Mouse (Mus musculus) intestine, embryonic 14.5 days (tissue): ENCODE results near the gene Casp9. TPM values are rescaled to one million over a fixed set of nuclear protein-coding genes. Genes with fewer than 3 reads are reported as not detected.
A peak's percentile ranks its signal among the peaks of the same experiment; 100 is the strongest.

Source experiments
- ATAC-seq: fragments of 200-750 bp; cut with Nextera tagmentation; replicated peaks from 2 replicates; pipeline ENCODE4 v1.8.0; 2017; ENCODE audit warnings: low read depth, moderate number of reproducible peaks, moderate TSS enrichment, moderate library complexity; ENCODE audit not compliant: low FRiP score, low TSS enrichment
- DNase-seq: peaks from one replicate; pipeline ENCODE4 v3.0.0-alpha.2; 2018; ENCODE audit warnings: low spot score
- H3K27ac ChIP-seq: fragments of 300-500 bp; sonication (generic); 2 replicates; pipeline ENCODE4 v1.5.1; 2014; ENCODE audit warnings: low read depth, mild to moderate bottlenecking, control low read depth
- H3K27me3 ChIP-seq: fragments of 300-500 bp; sonication (generic); replicated peaks from 2 replicates; pipeline ENCODE4 v1.6.1; 2014; ENCODE audit warnings: low read length, control low read depth; ENCODE audit not compliant: control insufficient read depth, insufficient read depth
- H3K36me3 ChIP-seq: fragments of 300-500 bp; sonication (generic); 2 replicates; pipeline ENCODE4 v1.6.1; 2014; ENCODE audit warnings: low read length, control low read depth; ENCODE audit not compliant: control insufficient read depth, insufficient read depth
- H3K4me1 ChIP-seq: fragments of 300-500 bp; sonication (generic); replicated peaks from 2 replicates; pipeline ENCODE4 v1.6.1; 2014; ENCODE audit warnings: low read length, control low read depth, mixed read lengths; ENCODE audit not compliant: control insufficient read depth, insufficient read depth
- H3K4me2 ChIP-seq: fragments of 300-500 bp; sonication (generic); 2 replicates; pipeline ENCODE4 v1.6.1; 2014; ENCODE audit warnings: low read length
- H3K4me3 ChIP-seq: fragments of 300-500 bp; sonication (generic); 2 replicates; pipeline ENCODE4 v1.5.1; 2014; ENCODE audit warnings: low read depth, low read length, control low read depth, mixed read lengths
- H3K9ac ChIP-seq: fragments of 300-500 bp; sonication (generic); 2 replicates; pipeline ENCODE4 v1.6.1; 2014; ENCODE audit warnings: mild to moderate bottlenecking, low read length
- H3K9me3 ChIP-seq: fragments of 300-500 bp; sonication (generic); 2 replicates; pipeline ENCODE4 v1.6.1; 2016; ENCODE audit warnings: low read length, control low read depth; ENCODE audit not compliant: control insufficient read depth
- WGBS: fragments of 180-500 bp; shearing (Covaris S2); extraction: QIAGEN DNeasy Blood & Tissue Kit; methylation state at CpG from one replicate; pipeline ENCODE4 v1.1.7; 2014; 5-methylcytosine and 5-hydroxymethylcytosine counted together
- polyA plus RNA-seq: library from polyadenylated mRNA; unstranded; fragments of >200 nt; fragmentation: Nextera tagmentation; extraction: Ambion mirVana; gene quantifications from 2 replicates; pipeline ENCODE4 v1.2.1, GENCODE M21; 2014

Gene Casp9
- polyA plus RNA-seq, 1 experiment from 2014 or later: 19.3 TPM

DNA sequence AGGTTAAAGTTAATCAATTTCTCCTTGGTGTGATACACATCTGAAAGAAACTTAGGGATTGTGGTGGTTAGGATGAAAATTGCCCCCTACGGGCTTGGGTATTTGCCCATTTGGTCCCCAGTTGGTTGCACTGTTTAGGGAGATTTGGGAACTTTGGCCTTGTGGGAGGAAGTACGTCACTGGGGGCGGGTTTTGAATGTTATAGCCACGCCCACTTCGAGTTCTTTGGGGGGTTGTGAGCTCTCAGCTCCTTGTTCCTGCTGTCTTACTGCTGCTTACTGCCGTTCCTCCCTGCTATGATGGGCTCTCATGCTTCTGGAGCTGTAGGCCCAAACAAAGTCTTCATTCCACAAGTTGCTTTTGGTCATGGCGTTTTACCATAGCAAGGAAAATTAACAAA, 37.9 kb downstream of the Casp9 start:
- no peak for ATAC-seq
- no peak overlapping the region for H3K9ac ChIP-seq
- no peaks in the 10 kb centered on the region for H3K27me3 ChIP-seq
- H3K4me3 ChIP-seq: no peak overlapping the region
- no peaks in the 10 kb centered on the region for H3K9me3 ChIP-seq
- no peak for DNase-seq
- no peaks in the 10 kb centered on the region for H3K4me1 ChIP-seq
- H3K4me2 ChIP-seq: no peak overlapping the region
- H3K36me3 ChIP-seq: no peaks in the 10 kb centered on the region
- 77% methylated on average over 7 of the region's 7 CpGs for WGBS
- H3K27ac ChIP-seq: no peak overlapping the region

DNA sequence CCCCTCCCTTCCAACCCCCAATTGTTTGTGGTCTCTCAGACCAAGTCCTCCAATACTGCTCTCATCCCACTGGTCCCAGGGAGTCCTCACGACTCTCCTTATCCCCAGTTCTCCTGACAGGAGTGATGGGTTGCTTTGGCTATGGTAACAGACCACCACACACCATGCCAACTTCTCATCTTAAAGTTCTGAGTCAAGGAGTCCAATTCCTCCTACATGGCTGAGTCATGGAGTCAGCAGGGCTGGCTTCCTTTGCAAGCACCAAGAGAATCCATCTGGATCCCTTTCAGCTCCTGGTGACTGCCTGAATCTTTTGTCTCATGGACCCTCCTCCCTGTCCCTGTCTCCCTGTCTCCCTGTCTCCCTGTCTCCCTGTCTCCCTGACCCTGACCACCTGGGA, 40.5 kb downstream of the Casp9 start:
- Histone ChIP-seq H3K27me3 (no peaks in the 10 kb centered on the region), H3K36me3 (no peaks in the 10 kb centered on the region), H3K4me3 (no peak overlapping the region), H3K27ac (no peak overlapping the region), H3K9ac (no peak overlapping the region), H3K4me2 (no peak overlapping the region), H3K9me3 (no peaks in the 10 kb centered on the region), H3K4me1 (no peaks in the 10 kb centered on the region)
- ATAC-seq: no peak
- no peak for DNase-seq
- 33% methylated on average over 1 of the region's 1 CpGs for WGBS

DNA sequence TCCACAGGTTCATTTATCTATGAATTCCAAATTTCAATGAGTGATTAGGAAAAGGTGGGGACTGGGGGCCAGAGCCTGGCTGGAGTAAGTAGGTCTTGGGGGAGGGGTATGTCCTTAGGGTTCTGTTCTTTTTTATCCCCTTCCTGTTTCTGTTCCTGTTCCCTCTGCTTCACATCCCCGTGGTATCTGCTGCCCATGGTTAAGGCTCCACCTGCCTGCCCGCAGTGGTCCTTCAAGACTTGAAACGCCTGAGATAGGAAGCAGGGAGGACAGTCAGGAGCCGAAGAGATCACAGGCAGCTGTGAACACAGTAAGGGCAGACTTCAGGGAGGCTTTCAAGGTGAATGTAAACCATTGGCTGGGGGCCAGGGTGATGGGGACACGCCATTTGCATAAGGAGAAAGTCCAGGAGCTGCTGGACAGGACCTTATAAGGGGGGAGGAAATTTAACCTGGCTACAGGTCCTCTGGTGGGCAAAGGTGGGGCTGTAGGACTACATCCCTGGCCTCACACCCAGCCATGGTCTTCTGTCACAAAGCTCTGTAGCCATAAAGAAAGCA, 41.2 kb downstream of the Casp9 start:
- no peak for ATAC-seq
- H3K4me1 ChIP-seq: no peaks in the 10 kb centered on the region
- H3K9ac ChIP-seq: no peak overlapping the region
- H3K36me3 ChIP-seq: no peaks in the 10 kb centered on the region
- no peaks in the 10 kb centered on the region for H3K9me3 ChIP-seq
- H3K27ac ChIP-seq: no peak overlapping the region
- no peaks in the 10 kb centered on the region for H3K27me3 ChIP-seq
- DNase-seq: no peak
- no peak overlapping the region for H3K4me3 ChIP-seq
- WGBS: 55% methylated on average over 5 of the region's 5 CpGs
- H3K4me2 ChIP-seq: no peak overlapping the region

DNA sequence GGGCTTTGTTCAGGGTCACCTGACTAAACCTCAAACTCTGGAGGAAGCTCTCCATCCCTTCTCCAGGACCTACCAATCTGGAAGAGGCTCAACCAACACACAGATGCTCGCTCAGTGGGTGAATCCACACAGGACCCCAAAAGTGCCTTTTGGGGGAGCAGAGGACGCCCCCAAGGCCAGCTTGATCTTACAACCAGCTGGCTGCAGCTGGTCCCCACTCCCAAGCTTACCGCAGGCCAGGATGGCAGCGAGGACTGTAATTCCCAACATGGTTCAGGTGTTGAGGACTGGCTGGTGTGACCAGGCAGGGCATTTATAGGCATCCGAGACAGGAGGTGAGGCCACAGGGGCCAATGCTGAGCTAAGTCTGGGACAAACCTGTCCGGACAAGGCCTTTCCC, 52.6 kb downstream of the Casp9 start, which contains the start of gene Ctrc:
TSS of gene Ctrc (minus strand) at position 361 of the 400 bp plus-strand sequence.
- no peak within 1 kb of the TSS for H3K27ac ChIP-seq
- H3K36me3 ChIP-seq: no peaks in the 10 kb centered on the region
- H3K27me3 ChIP-seq: no peaks in the 10 kb centered on the region
- no peak within 1 kb of the TSS for H3K4me2 ChIP-seq
- DNase-seq (no peak), ATAC-seq (no peak)
- H3K9me3 ChIP-seq: no peaks in the 10 kb centered on the region
- no peak within 1 kb of the TSS for H3K9ac ChIP-seq
- no peaks in the 10 kb centered on the region for H3K4me1 ChIP-seq
- no peak within 1 kb of the TSS for H3K4me3 ChIP-seq
- 78% methylated on average over 6 of the region's 6 CpGs for WGBS

DNA sequence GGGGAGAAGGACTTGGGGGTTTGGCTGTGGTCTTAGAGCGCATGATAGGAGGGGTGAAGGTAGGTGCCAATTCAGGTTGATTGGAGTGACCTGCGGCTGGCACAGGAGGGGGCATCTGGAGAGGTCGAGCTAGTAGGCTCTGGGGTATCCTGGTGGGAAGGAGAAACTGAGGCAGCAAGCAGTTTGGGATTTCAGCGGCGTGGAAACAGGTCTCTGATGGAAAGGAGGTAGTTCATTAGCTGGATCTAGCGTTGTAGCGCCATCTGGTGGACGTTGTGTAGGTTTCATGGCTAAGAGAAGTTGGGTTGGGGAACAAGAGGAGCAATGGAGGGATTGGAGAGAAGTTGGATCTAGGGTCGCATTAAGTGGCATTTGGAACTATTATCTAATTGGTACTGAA, 60.0 kb downstream of the Casp9 start:
- peak; percentile 70 for DNase-seq
- H3K36me3 ChIP-seq: no peaks in the 10 kb centered on the region

DNA sequence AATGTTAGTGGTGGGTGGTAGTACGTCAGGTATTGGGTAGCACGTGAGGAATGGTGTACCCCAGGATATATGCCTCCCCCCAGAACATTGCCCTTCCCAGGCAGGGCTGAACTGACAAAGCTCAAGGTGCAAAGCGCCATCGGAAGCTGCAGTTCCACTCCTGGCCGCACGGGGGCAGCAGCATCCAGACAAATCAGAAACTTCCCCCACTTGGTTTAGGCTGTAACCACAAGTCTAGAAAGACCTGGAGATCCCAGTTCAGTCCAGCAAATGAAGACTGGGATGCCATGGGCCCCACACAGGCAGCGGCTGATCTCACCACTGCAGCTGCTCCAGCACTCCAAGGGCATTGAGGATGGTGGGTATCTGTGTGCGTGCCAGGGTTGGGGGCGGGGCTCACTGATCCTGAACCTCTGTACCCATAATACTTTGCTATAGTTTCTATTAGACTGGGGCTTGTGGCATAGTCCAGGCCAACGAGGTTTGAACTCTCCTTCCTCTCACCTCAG, 64.1 kb downstream of the Casp9 start:
- Histone ChIP-seq H3K27ac (peak overlapping the region; percentile 38; the same call in 1 of the 2 replicates), H3K27me3 (no peaks in the 10 kb centered on the region), H3K4me2 (no peak overlapping the region), H3K9me3 (peaks cover 6% of the 10 kb centered on the region; the same call in 1 of the 2 replicates), H3K4me1 (peaks cover 10% of the 10 kb centered on the region), H3K36me3 (peaks cover 28% of the 10 kb centered on the region), H3K9ac (no peak overlapping the region), H3K4me3 (no peak overlapping the region)
- ATAC-seq (peak; percentile 55), DNase-seq (peak; percentile 95)
- 18% methylated on average over 10 of the region's 10 CpGs for WGBS

More for the DNA sequence above, 60.0 kb downstream of the Casp9 start:
- Histone ChIP-seq H3K27me3 (no peaks in the 10 kb centered on the region), H3K27ac (no peak overlapping the region), H3K9ac (no peak overlapping the region), H3K4me2 (no peak overlapping the region), H3K9me3 (peaks cover 6% of the 10 kb centered on the region; the same call in 1 of the 2 replicates), H3K4me3 (no peak overlapping the region), H3K4me1 (peaks cover 5% of the 10 kb centered on the region; the same call in 1 of the 2 replicates)
- ATAC-seq: no peak
- WGBS: 81% methylated on average over 9 of the region's 9 CpGs

DNA sequence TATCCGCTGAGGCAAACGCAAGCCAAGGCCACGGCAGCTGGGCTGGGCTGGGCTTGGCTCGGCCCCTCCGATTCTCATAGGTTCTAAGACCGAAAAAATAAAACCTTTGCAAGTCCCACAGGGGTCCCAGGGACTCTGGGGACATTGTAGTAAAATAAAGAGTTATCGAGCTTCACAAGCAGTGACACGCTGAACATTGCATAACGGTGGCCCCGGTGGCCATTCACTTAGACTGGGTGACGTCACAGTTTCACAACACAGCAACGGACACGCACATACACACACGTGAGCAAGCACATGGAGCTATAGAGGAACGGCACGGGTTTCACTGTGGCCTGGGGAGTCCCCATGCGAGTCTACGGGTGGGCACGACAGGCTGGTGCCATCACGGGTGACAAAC, 65.1 kb downstream of the Casp9 start:
- H3K9ac ChIP-seq: no peak overlapping the region
- peaks cover 10% of the 10 kb centered on the region for H3K4me1 ChIP-seq
- H3K27me3 ChIP-seq: no peaks in the 10 kb centered on the region
- no peak overlapping the region for H3K27ac ChIP-seq
- DNase-seq (no peak), ATAC-seq (no peak)
- no peak overlapping the region for H3K4me2 ChIP-seq
- peaks cover 28% of the 10 kb centered on the region for H3K36me3 ChIP-seq
- no peak overlapping the region for H3K4me3 ChIP-seq
- peaks cover under 1% of the 10 kb centered on the region; the same call in 1 of the 2 replicates for H3K9me3 ChIP-seq
- 76% methylated on average over 20 of the region's 20 CpGs for WGBS

DNA sequence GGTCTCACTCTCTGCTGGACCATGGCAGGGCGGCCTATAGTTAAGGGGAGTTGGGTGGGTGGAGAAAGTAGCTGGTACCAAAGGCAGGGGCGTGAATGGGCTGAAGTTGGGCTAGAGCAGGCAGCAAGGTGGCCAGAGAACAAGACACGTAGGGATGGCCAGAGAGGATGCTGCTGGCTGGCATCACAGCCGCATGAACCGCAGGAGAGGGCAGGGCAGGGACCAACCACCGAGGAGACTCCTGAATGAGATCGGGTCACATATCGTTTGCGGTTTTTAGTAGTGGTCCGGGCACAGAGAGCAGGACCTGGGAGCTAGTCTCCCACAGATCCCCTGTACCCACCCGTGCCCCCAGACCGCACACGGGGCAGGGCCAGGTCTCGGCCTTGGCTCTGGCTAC, 65.9 kb downstream of the Casp9 start:
- peaks cover 10% of the 10 kb centered on the region for H3K4me1 ChIP-seq
- H3K4me2 ChIP-seq: no peak overlapping the region
- H3K27ac ChIP-seq: no peak overlapping the region
- DNase-seq: no peak
- no peak for ATAC-seq
- H3K4me3 ChIP-seq: no peak overlapping the region
- 93% methylated on average over 14 of the region's 14 CpGs for WGBS
- H3K36me3 ChIP-seq: peaks cover 28% of the 10 kb centered on the region
- no peaks in the 10 kb centered on the region for H3K9me3 ChIP-seq
- H3K9ac ChIP-seq: no peak overlapping the region
- no peaks in the 10 kb centered on the region for H3K27me3 ChIP-seq
